Mouse (Mus musculus): ENCODE results near the gene Plekhh2. TPM values are rescaled to one million over a fixed set of nuclear protein-coding genes. Genes with fewer than 3 reads are reported as not detected.

Plekhh2 gene
- under 1 TPM in 1 of 2 experiments, not detected in 1; 0.17 TPM for polyA plus RNA-seq (2017; shearing (Covaris generic))

DNA sequence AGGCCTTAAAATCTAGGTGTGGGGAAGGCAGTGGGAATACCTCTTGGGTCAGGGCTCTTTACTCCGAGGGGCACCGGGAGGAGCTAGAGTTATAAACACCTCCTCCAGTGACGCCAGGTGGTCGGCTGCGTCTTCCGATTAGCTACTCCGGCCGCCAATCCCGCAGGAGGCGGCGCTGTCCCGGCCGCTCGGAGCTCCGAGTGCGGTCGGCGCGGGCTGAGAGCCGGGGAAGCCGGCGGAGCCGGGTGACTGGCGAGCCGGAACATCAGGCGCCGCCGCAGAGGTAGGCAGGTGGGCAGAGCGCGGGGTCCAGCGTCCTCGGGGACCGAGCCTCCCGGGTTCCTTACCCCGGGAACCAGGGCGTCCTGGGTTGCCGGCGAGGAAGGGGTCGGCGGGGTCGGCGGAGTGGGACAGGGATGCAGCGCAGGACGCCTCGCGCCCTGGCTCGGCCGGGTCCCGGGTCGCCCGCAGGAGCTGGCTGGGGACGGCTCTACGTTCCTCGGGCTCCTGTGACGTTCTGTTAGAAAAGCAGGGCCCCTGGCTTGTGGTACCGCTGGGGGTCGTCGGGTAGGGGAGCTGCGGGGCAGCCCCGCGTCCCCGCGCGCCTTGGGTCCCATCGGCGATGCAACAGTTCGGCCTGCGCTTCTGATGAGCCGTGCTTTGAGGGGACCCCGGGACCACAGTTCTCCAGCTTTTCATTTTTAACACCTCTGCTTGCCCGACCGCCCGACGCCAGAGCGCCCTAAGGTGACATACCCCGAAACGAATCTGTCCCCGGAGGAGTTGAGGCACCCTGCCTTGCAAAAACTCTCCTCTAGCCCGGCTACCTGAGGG lies at the start of gene Plekhh2:
Plekhh2 (plus strand) TSS at position 214 of the 834 bp plus-strand sequence.

DNA sequence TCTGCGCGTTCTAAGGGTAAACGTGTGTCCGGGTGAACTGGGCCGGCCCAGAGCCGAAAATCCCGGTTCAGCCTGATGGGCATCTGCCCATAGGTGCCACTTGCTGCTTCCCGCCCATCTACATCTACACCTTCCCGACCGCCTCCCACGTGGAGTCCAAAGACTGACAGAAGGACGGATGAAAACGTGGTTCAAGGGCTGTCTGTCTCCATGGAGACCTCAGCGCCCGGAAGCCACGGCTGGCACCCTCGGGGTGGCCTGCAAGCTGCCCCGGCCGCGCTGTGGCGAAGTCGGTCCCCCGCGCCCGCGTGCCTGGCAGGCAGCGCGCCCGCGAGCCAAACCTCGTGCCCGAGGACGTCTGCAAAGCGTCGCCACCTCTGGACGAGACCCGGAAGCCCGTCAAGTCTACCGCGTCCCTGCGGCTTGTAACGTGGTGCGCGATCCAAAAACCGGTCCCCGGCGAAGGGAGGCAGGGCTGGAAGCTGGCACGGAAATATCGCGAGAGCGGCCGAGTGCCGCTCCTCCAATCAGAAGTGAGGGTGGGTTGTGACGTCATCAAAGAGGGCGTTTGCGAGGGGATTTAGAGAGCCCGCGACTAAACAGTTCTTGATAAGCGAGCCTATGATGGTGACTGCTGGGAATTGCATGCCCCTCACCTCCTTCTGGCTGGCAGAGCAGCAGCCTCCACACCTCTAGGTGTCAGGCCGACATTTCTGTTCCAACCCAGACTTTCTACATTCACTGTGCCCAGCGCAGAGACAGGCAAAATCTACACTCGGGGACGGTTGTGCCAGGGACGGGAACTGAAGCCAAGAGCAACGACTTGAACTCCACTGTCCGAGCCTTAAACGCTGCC lies 45.7 kb upstream of the Plekhh2 start, which contains the start of gene Thada:
Thada (minus strand) TSS at position 453 of the 856 bp plus-strand sequence.

DNA sequence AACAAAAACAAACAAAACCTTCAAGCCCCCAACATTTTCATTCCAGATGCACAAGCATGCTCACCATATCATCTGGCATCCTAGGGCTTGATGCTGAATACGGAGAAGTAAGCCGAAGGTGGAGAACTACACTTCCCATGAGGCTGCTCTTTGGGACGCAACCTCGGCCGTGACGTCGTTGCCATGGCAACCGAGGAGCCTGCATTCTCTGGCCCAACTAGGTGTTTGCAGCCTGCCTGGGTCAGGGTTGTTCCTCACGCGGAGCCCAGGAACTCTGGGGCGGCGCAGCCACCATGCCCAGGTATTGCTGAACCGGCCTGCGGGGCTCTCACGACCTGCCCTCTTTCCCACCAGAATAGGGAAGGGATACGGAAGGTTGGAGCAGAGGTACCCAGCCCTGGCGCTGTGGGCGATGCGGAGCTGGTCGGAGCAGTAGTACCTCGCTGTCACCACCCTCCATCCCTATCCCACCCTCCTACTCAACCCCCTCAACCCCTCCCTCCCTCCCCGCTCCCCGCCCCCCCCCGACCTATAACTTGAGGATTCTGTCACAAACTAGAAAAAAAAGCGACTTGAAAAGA lies 114.7 kb downstream of the Plekhh2 start, which contains the start of gene Dync2li1:
Dync2li1 (plus strand) TSS at position 221 of the 581 bp plus-strand sequence.

Other genes starting within 250 kb of the Plekhh2 start
- 10 to 100 TPM; 49.5 to 62.1 TPM for gene Thada, start 45.7 kb upstream of the Plekhh2 start, polyA plus RNA-seq (2017; shearing (Covaris generic))
- 1 to 10 TPM in 1 of 2 experiments, under 1 TPM in 1; 0.34 to 1.2 TPM for gene Dync2li1, start 114.6 kb downstream of the Plekhh2 start, polyA plus RNA-seq (2017; shearing (Covaris generic))
- not detected for gene Abcg8, start 164.4 kb downstream of the Plekhh2 start, polyA plus RNA-seq (2017; shearing (Covaris generic))
- under 1 TPM in 1 of 2 experiments, not detected in 1; 0.68 TPM for gene Abcg5, start 171.1 kb downstream of the Plekhh2 start, polyA plus RNA-seq (2017; shearing (Covaris generic))

Data from activated CD4-positive, CD25-positive, alpha-beta regulatory T cell (primary cell).